Comparison of ENCODE assay signal across 7 mouse cellular contexts in the genomic region with DNA sequence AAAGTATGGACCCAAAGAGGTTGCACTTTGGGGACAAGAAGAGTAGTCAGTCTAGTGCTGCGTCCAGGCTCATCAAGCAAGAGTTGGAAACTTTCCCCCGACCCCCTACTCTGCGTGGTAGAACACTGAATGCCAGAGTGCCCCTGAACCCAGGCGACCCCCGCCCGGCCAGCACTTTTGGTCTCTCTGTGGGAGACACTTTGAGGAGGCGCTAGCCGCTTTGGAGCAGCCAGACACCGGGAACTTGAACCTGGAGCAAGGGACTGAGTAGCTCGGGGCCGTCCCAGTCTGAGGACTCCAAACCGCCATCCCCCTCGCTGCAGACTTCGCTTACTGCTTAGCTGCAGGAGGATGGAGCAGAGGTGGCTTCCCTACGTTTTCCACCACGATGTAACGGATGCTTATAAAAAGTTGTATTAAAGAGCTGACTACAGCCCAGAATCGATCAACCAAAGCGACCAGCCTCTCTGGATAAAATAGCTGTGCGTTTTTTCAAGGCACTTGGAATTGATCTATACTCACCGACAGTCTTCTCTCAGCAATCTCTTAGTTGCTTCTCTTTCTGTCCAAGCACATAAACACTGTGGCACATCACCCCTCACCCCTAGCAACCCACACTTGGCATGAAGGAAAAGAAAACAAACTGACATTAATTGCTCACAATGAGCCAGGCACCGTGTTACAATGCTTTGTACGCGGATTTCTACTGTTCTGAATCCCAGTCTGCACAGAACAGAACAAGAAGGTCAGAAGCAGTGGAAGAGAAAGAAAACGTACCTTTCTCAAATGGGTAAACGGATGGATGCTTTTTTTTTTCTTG. TPM values are rescaled to one million over a fixed set of nuclear protein-coding genes. Genes with fewer than 3 reads are reported as not detected.
DNase-seq lines count a peak whose midpoint lies in the region; ATAC-seq and TF ChIP-seq lines count a peak whose summit lies in the region.

No protein-coding gene starts in this region.

- 8% methylated on average over 23 of the region's 26 CpGs for WGBS in embryonic facial prominence, embryonic 14.5 days
- WGBS in limb, embryonic 14.5 days = 7% methylated on average over 26 of the region's 26 CpGs
- WGBS in neural tube, embryonic 14.5 days = 3% methylated on average over 26 of the region's 26 CpGs

- no peaks in the 10 kb centered on the region for H3K9me3 ChIP-seq in embryonic facial prominence, embryonic 14.5 days (ENCODE audit: control insufficient read depth, low read length)
- H3K9me3 ChIP-seq in limb, embryonic 14.5 days (ENCODE audit: control insufficient read depth, low read length) = no peaks in the 10 kb centered on the region
- no peaks in the 10 kb centered on the region for H3K9me3 ChIP-seq in neural tube, embryonic 14.5 days (ENCODE audit: control insufficient read depth, low read length)

- ATAC-seq in embryonic facial prominence, embryonic 14.5 days (ENCODE audit: low read depth) = no peak
- no peak for ATAC-seq in limb, embryonic 14.5 days (ENCODE audit: low FRiP score, low read depth)
- no peak for ATAC-seq in neural tube, embryonic 14.5 days (ENCODE audit: low read depth)

- intact Hi-C loops in heart, postnatal 36 days (cut with DNase I) = loop anchor here (5.0 kb wide), 4 partner anchors 57 to 107 kb away; no protein-coding TSS in a partner anchor

- peaks cover 19% of the 10 kb centered on the region for H3K4me1 ChIP-seq in embryonic facial prominence, embryonic 14.5 days (ENCODE audit: control insufficient read depth, insufficient read depth, low read length)
- H3K4me1 ChIP-seq in limb, embryonic 14.5 days (ENCODE audit: control insufficient read depth, insufficient read depth, low read length) = peaks cover 15% of the 10 kb centered on the region
- peaks cover 8% of the 10 kb centered on the region for H3K4me1 ChIP-seq in neural tube, embryonic 14.5 days (ENCODE audit: control insufficient read depth, insufficient read depth, low read length)

- H3K4me2 ChIP-seq in embryonic facial prominence, embryonic 14.5 days (ENCODE audit: low read depth, low read length) = peak overlapping the region; percentile 59
- H3K4me2 ChIP-seq in limb, embryonic 14.5 days (replicated peaks; ENCODE audit: low read depth, low read length, severe bottlenecking) = peak overlapping the region; percentile 57
- H3K4me2 ChIP-seq in neural tube, embryonic 14.5 days (ENCODE audit: low read depth, low read length) = peak overlapping the region; percentile 62

- DNase-seq in ES-CJ7 (ENCODE audit: low read depth, low spot score) (peak; percentile 44), ZHBTc4 (ENCODE audit: low read depth, low spot score) (peak; percentile 49)
- peak; percentile 39 for DNase-seq in embryonic facial prominence, embryonic 14.5 days (ENCODE audit: low spot score)
- peak; percentile 23 to 29 for DNase-seq in heart, postnatal 36 days
- no peak for DNase-seq in limb, embryonic 14.5 days (ENCODE audit: low spot score)
- no peak for DNase-seq in yolk sac, embryonic 10.5 days (ENCODE audit: low spot score)

- peak overlapping the region; percentile 88 for H3K9ac ChIP-seq in embryonic facial prominence, embryonic 14.5 days (ENCODE audit: low read depth, low read length)
- peak overlapping the region; percentile 82 for H3K9ac ChIP-seq in limb, embryonic 14.5 days (ENCODE audit: low read depth, low read length, severe bottlenecking)
- H3K9ac ChIP-seq in neural tube, embryonic 14.5 days (replicated peaks; ENCODE audit: low read depth, low read length) = no peak overlapping the region

- H3K27ac ChIP-seq in embryonic facial prominence, embryonic 14.5 days (replicated peaks; ENCODE audit: low read depth, low read length) = peak overlapping the region; percentile 87; the same call in 1 of the 2 replicates
- H3K27ac ChIP-seq in limb, embryonic 14.5 days (replicated peaks; ENCODE audit: low read depth, low read length) = peak overlapping the region; percentile 85
- no peak overlapping the region; the same call in 1 of the 2 replicates for H3K27ac ChIP-seq in neural tube, embryonic 14.5 days (ENCODE audit: low read depth, low read length)

- TF ChIP-seq POLR2A in limb, embryonic 14.5 days (IDR thresholded peaks at IDR 0.05; ENCODE audit: borderline replicate concordance, extremely low read depth, insufficient read depth, insufficient read length) = no peak

- peak overlapping the region; percentile 84 for H3K4me3 ChIP-seq in embryonic facial prominence, embryonic 14.5 days (ENCODE audit: low read depth, low read length)
- H3K4me3 ChIP-seq in limb, embryonic 14.5 days (replicated peaks; ENCODE audit: low read length) = peak overlapping the region; percentile 78
- H3K4me3 ChIP-seq in neural tube, embryonic 14.5 days (ENCODE audit: low read depth, low read length) = peak overlapping the region; percentile 82

- H3K27me3 ChIP-seq in embryonic facial prominence, embryonic 14.5 days (replicated peaks; ENCODE audit: control insufficient read depth, insufficient read depth, low read length) = no peaks in the 10 kb centered on the region
- H3K27me3 ChIP-seq in limb, embryonic 14.5 days (ENCODE audit: control insufficient read depth, insufficient read depth, low read length) = no peaks in the 10 kb centered on the region
- H3K27me3 ChIP-seq in neural tube, embryonic 14.5 days (ENCODE audit: control insufficient read depth, insufficient read depth, low read length) = no peaks in the 10 kb centered on the region

- no peaks in the 10 kb centered on the region for H3K36me3 ChIP-seq in embryonic facial prominence, embryonic 14.5 days (ENCODE audit: control insufficient read depth, insufficient read depth, low read length)
- no peaks in the 10 kb centered on the region for H3K36me3 ChIP-seq in limb, embryonic 14.5 days (ENCODE audit: control insufficient read depth, insufficient read depth, low read length)
- H3K36me3 ChIP-seq in neural tube, embryonic 14.5 days (ENCODE audit: control insufficient read depth, insufficient read depth, low read length) = no peaks in the 10 kb centered on the region

RNA-seq across cellular contexts. Expression of gene Auts2, which starts 1.2 kb away (rescaled TPM):
- 29.4 and 35.2 TPM in 2 replicates for polyA plus RNA-seq in embryonic facial prominence, embryonic 14.5 days (2014; fragmentation: Nextera tagmentation; extraction: Ambion mirVana)
- total RNA-seq in heart, postnatal 36 days (2021) = 10 to 100 TPM; 28.8 to 35.3 TPM
- 50.8 and 64.8 TPM in 2 replicates for polyA plus RNA-seq in limb, embryonic 14.5 days (2012; rRNA removed)
- polyA plus RNA-seq in limb, embryonic 14.5 days (2014; fragmentation: Nextera tagmentation; extraction: Ambion mirVana) = 38.3 and 48.6 TPM in 2 replicates
- 82.5 and 87.8 TPM in 2 replicates for polyA plus RNA-seq in neural tube, embryonic 14.5 days (2014; fragmentation: Nextera tagmentation; extraction: Ambion mirVana)

Comparison
In these comparisons a context has a peak if more than half of its experiments do, and no peak if none do; other contexts are left out.
1. DNase-seq: peak in ES-CJ7 (single experiment), ZHBTc4 (single experiment), embryonic facial prominence, embryonic 14.5 days (single experiment) and heart, postnatal 36 days (2 of 2); none in limb, embryonic 14.5 days (single experiment) and yolk sac, embryonic 10.5 days (single experiment).
2. Peak in every context shown above with its lines, with median percentiles within 50 percentile points of each other: H3K4me2 ChIP-seq and H3K4me3 ChIP-seq.